Mouse (Mus musculus): ENCODE measurements around the gene Btn1a1.

Btn1a1 gene

DNA sequence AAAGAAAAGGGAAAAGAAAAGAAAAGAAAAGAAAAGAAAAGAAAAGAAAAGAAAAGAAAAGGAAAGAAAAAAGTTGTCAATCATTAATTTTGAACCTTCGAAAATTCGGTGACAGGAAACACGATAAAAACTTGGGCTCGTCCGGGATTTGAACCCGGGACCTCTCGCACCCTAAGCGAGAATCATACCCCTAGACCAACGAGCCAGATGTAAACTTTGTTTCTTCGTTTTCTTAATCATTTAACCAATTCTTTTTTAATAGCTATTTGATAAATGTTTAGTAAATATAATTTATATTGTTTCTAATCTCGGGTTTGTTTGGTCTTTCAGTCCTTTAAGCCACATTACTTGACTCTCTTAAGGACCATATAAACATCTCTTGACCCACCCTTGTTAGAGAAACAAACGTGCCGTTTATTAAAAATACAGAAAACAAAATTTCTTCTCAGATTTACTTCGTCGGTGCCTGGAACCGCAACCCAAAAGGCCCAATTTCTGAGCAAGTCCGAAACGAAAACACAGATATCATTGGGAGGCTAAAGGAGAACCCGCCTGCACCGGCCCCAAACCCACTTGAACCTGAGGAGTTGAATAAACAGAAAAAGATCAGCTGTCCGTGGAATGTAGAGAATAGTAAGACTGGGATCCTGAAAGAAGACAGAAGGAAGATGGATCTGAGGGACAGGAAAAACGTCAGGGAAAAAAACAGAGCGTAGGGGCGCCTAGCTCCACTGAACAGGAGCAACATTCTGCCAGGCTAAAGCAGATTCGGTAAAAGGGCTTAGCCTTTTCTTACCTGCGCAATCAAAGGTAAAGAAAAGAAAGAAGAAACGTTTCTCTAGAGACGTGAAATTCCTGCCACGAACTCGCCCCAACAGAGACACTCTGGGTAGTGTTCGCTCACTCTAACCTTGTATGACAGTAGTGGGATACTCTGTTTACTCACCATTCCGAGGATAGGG lies 28.6 kb downstream of the Btn1a1 start:
- peak; percentile 74 to 79 for DNase-seq

DNA sequence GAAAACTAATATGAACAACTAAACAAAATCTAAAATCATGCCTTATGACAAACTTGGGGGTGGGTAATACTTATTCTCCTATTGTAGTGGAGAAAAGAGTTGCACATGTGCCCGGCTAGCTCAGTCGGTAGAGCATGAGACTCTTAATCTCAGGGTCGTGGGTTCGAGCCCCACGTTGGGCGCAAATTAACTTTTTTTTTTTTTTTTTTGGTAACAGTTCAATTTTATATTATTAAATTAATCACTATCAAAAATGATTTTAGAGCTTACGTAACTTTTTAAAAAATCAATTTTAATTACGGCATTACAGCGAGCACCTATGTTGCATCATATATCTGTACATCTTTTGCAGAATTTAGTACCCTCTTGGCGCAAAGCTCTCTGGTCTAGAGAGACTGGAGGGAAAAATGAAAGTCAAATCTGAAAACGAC lies 29.5 kb downstream of the Btn1a1 start:
- peak; percentile 70 to 77 for DNase-seq

DNA sequence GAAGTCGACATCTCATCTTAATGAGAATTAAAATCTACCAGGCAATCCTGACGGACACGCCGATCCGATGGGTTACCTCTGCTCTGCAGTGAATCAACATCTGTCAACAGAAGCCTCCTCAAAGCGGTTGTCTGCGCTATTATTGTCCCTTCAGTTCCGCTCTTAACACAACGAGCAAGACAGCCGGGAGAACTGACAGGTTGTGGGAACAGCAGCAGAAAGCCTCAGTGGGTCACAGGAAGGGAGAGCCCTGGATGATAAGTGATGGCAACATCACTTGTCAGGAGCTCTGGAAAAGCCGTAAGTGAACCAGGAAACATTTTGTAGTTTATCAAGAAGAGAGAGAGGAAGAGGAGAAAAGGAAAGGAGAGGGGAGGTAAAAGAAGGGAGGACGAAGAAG lies 30.0 kb downstream of the Btn1a1 start:
- DNase-seq: no peak

DNA sequence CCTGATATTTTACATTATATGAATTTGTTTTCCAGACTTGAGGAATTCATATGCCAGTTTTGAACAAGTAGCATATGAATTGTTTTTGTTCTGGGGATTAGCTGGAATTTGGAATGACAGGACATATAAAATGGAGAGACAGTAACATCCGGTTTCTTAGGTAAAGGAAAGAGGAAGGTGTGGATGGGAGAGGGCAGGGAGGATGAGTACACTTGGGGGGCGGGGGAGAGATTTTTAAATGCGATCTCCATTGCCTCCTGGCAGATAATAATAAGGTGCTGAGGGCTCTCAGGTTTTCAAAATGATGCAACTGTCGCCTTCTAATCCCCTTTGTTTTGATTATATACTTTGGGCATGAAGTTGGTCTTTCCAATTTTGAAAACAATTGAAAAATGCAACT lies 30.5 kb downstream of the Btn1a1 start:
- no peak for DNase-seq

DNA sequence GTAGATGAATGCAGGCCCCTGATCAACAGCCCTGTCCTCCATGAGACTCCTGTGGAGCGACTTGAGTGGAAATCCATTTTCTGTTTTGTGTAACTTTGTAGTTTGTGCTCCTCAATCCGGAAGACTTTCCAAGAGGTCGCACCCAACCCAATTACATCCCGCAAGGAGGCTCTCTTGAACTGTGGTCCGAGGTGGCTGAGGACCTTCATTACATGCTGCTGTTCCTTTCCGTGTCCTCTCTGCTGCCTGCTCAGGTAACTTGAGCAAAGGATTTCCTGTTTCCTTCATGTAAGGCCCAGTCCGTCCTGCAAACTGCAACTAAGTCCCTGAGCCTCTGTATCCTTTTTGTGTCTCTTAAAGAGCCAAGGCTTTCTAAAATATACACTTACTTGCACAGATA lies 31.3 kb downstream of the Btn1a1 start:
- DNase-seq: no peak

DNA sequence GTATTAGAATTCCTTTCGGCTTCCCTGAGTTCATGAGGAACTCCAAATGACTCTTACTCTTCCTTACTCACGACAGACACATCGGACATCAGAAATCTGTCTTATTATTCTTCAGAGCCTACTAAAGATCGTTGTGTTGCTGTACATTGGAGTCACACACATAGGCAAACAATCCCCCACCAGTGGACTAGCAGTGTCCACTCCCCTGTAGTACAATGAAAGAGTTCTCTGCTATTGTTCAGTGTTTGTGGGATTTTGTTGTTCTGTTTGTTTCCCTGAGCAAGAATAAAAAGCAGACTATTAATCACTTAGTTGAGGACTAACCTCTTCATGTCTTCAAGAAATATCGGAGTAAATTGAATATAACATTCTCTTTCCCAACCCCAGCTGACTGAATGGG lies 31.9 kb downstream of the Btn1a1 start:
- no peak for DNase-seq

- DNase-seq: no peak
Measured at GRCm38 (mm10) chr13:23433206-23433605, 32.5 kb downstream of the Btn1a1 start.

- DNase-seq: peak; percentile 97 to 99
Measured at GRCm38 (mm10) chr13:23432562-23433201, 33.0 kb downstream of the Btn1a1 start.

- peak; percentile 88 to 90 for DNase-seq
Measured at GRCm38 (mm10) chr13:23431351-23431771, 34.3 kb downstream of the Btn1a1 start.

DNA sequence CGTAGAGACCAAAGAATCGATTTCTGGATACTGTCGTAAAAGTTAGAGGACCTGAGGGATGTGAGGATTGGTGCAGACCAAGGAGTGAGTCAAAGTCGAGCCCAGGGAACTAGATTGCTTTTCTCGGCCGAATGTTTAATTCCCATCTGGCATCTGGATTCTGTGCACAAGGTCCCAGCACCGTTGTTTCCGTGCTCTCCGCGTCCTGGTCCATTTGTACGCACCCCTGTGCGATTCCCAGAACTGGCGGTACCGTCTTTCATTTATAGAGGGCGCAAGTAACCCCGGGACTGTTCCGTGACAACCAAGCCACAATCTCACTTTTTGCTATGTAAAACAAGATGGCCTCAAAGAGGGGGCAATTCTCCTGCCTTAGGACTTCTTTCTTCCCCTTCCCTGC lies 35.0 kb downstream of the Btn1a1 start:
- DNase-seq: peak; percentile 86 to 87

DNA sequence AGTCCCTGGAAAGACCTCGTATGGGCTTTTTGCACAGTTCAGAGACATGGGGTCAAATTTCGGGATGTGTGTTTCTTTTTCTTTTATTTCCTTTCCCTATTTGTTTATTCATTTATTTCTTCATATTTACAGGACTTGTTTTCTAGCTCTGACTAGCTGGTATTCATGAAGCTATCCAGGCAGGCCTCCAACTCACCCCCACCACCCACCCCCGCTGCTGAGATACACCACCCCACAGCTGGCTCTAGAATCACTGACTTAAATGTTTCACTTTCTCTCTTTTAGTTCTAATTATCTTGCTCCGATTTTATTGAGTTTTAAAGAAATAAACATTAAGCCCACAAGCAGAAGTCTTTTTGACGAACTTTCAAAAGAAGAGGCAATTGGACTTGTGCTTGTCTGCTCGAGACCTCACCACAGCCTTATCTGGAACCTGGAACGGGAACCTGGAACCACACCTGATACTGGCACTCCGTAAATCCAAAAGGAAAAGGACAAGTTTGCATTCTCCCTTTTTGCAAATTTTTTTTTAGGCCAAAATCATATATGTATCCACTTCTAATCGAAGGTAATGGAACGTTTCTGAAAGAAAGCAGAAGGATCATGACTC lies 35.8 kb downstream of the Btn1a1 start:
- no peak for DNase-seq

- no peak for DNase-seq
Measured at GRCm38 (mm10) chr13:23428166-23428993, 37.3 kb downstream of the Btn1a1 start.

GRCm38 (mm10) chr13:23427401-23427910 lies 38.2 kb downstream of the Btn1a1 start:
- DNase-seq: no peak

GRCm38 (mm10) chr13:23426922-23427321 lies 38.8 kb downstream of the Btn1a1 start:
- no peak for DNase-seq

DNA sequence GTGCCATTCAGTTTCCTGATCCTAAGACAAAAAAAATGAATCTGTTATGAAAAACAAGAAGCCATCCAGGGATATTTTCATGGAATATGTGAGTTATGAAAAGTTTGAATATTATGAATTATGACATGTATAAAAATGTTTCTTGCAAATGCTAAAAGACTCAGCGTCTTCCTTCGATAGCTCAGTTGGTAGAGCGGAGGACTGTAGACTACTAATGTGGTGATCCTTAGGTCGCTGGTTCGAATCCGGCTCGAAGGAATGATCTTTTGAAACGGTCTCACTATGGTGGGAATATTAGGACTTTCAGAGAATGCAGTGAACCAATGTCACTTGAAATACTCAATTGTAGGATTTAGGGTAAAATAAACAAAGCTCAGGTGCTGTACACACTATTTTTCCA lies 39.4 kb downstream of the Btn1a1 start:
- DNase-seq: peak; percentile 56 to 61

DNA sequence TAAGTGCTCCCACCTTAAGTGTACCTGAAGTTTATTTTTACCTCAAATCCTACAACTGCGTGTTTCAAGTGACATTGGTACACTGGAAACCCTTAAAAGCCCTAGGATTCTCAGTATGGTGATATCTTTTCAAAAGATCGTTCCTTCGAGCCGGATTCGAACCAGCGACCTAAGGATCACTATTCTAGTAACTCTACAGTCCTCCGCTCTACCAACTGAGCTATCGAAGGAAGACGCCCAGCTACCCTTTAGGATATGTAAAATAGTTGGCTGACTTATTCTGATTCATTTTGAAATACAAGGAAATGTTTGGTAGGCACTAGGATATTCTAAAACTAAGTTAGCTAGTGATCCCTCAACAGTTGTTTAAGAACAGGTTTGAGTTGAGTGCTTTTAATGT lies 40.2 kb downstream of the Btn1a1 start:
- DNase-seq: peak; percentile 69 to 74

DNA sequence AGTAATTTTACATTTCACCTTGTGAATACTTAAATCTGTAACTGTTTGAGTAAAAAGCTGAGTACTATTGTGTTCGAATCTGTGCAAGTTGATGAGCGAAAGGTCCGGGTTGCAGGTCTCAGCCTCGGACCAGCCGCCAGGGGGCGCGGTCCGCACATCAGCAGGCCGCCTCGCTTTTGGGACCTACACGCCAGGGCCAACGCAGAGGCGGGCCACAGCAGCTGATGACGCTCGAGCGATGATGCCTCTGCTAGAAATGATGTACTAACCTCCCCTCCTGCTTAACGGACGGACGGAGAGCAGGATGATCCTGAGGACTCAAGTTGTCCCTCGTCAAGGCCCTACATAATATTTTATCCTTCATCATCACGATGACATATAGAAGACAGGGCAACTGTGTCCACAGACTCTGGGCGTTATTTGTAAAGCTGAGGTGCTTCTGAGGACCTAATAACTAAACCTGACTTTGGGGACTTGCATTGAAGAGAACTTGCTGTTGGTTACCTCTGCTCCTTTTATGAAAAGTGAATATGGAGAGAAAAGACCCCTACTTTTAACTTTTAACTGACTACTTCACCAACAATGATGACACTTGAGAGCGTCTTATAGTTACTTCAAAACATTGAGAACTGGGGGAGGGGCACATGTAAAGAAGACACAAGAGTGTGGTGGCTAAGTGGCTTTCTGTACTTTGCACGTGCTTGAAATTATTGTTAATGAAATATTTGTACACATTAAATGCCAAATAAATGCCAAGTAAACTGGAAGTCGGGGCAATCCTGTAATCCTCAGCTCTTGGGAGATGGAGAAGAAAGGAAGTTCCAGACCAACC lies 41.0 kb downstream of the Btn1a1 start:
- DNase-seq: peak; percentile 93 to 94

DNA sequence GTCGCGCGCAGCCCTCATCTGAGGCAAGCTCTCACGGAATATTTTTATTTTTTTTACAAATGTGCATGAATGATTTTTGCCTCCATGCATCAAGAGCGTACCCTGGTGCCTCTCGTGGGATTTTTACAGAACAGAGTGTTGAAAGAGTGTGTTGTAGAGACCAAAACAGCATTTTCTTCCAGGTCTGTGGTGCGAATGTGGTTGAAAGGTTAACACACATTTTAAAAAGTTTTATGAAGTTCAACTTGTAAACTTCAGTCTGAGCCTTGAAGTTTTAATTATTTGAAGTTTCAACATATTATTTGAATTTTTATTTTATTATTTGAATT lies 41.7 kb downstream of the Btn1a1 start:
- DNase-seq: no peak

GRCm38 (mm10) chr13:23423286-23424051 lies 42.2 kb downstream of the Btn1a1 start, which contains the start of gene Abt1:
Gene Abt1 (minus strand): TSS chr13:23423866.
- peak; percentile 99 to 100 for DNase-seq

DNA sequence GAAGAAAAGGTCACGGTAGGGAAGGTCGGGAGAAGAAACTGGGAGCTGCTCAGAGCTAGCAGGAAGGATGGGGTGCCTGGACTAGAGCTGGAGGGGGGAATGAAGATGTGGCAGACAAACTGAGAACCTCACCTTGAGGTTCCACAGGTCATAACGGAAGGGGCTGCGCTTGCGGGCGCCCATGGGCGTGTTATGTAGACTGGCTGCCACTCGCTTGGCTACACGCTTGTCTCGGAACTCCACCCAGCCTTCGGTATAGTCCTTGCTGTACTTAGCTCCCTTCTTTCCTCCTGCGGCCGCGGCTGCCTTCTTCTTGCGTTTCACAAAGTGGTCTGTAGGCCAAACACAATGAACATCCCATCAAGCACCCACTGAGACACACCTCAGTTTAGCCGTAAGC lies 43.4 kb downstream of the Btn1a1 start:
- no peak for DNase-seq

All from cerebellum, postnatal 10 days (tissue).